Mouse (Mus musculus) thymus, postnatal 14 days (tissue): Measurements from ENCODE around the gene Kcnq2.

ENCODE experiments used
- DNase-seq: peaks from one replicate; pipeline ENCODE4 v3.0.0; 2021

Kcnq2 gene

DNA sequence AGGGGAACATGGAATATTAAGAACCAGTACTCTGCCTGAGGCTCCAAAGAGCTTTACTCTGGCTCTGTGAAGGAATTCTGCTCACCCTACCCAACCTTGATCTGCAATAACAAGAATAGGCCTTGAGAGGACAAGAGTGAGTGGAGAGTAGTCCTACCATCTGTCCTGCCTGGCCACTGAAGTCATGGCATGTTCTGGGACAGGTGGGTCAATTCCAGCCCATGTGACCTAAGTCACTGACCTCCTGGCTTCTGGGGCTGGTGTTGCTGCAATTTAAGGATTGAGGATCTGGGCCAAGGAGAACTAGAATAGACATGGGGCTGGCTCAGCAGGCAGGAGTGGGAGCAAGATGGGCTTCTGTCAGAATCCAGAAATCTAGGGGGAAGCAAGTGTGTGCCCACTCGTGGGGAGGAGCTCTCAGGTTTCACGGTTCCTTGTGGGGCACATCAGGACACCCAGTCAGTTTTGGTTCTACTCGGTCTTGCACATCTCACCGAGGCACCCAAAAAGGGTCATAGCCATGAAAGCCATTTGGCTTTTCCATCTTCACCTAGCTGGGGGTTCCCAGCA lies 12.0 kb upstream of the Kcnq2 start:
- no peak for DNase-seq

DNA sequence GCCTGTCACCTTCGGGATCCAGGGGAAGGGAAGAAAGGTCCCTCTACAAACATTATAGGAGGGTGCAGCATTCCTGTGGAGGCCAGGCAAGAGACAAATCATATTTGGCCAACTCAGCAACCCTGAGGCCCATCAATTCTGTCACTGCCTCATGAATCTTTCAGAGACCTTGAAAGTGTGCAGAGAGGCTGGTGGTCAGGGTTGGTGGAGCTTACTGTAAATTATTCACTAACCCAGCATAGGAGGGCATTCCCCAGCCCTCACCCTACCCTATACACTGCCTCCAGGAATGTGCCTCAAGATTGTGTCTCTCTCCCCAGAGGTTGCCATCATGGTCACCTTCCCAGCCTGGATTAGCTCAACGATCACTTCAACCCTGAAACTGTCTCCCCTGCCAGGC lies 9.6 kb upstream of the Kcnq2 start:
- no peak for DNase-seq

- no peak for DNase-seq
Measured at GRCm38 (mm10) chr2:181143509-181144276, 8.6 kb upstream of the Kcnq2 start.

- DNase-seq = no peak
Measured at GRCm38 (mm10) chr2:181142703-181143135, 7.6 kb upstream of the Kcnq2 start.

DNA sequence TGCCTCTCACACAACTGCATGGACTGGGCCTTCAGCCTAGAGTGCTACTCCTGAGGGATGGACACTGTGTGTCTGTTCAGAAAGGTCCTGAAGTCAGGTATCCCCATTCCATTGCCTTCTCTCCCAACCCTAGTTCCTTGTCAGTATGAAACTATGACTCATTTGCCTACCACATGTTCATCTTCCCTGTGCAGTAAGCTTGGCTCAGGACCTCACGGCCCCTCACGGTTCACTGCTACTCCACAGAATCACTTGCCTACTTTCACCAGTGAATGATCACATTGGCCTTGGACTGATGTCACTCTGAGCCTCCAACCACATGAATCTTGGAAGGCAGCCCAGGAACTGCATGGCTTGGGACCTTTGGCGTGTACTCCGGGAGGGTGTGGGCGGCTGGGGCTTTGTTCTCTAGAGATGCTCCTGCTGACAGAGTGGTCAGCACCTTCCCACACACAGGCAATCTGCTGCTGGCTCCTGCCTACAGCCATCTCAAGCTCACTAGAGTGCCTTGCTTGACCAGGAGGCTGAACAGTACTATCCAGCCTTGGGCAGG lies 4.6 kb upstream of the Kcnq2 start:
- DNase-seq = no peak

- no peak for DNase-seq
Measured at GRCm38 (mm10) chr2:181136934-181137333, 1.8 kb upstream of the Kcnq2 start.

- DNase-seq = no peak
Measured at GRCm38 (mm10) chr2:181135446-181135818, 332 bp upstream of the Kcnq2 start.

DNA sequence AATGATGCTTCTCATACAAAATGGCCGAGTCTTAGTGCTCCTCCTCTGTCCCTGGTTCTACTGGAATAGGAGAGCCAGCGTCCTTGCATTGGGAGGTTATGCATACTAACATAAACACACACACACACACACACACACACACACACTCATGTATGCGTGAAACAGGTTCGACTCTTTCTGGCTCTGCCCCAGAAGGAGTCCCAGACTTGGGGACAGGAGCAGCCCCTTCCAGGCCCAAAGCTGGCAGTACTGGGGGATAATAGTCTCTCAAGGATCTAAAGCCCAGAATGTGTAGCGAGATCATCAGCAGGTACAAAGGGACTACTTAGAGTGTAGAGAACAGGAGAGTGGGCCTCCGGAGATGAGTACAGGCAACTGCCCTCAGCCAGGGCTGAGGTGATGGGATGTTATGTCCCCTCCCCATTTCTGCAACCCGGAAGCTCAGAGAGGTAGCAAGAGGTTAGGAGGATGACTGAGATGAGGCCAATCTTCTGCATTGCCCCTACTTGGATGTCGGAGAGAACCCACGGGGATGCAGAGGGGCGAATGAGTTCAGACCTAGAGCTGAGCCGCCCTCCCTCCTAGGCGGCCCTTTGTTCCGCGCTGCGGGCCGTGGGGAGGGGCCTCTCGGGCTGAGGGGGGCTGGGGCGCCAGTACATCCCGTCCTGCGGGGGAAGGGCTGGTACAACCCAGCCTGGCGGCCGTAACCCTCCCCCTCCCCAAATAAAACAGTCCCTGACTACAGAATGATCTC lies 1.1 kb downstream of the Kcnq2 start:
- DNase-seq = no peak

- no peak for DNase-seq
Measured at GRCm38 (mm10) chr2:181130245-181130644, 4.9 kb downstream of the Kcnq2 start.

DNA sequence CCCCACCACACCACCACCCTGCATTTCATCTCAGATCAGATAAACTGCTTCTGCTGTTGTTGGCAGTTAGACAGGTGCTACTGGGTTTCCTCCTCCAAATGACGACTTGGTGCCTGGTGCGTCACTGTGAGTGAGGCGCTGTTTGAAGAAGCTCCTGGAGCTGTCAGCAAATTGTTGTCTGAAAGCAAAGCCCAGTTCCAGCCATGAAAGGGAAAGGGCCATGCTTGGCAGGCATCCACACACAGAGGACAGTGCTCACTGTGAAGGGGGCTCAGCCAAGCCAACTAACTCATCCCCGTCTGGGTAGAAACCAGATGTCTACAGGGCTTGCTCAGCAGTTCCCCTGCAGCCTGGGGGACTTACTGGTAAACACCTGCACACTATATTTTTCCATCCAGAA lies 6.1 kb downstream of the Kcnq2 start:
- DNase-seq = no peak

DNA sequence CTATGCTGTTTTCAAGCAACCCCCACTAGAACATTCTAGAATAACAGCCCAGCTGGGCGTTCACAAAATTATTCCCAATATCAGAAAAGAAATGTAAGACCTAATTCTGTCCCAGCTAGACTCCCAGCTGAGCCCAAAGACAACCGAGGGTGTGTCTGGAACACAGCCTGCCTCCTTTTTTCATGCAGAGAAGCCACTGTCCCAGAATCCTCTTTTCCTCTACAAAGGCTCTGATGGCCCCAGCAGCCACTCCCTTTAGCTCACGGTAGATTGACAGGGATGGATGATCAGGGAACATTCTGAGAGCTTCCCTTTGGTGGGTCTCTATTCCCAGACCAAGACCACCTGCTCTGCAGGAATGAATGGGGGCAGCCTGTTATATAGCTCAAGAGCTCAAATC lies 7.3 kb downstream of the Kcnq2 start:
- no peak for DNase-seq

DNA sequence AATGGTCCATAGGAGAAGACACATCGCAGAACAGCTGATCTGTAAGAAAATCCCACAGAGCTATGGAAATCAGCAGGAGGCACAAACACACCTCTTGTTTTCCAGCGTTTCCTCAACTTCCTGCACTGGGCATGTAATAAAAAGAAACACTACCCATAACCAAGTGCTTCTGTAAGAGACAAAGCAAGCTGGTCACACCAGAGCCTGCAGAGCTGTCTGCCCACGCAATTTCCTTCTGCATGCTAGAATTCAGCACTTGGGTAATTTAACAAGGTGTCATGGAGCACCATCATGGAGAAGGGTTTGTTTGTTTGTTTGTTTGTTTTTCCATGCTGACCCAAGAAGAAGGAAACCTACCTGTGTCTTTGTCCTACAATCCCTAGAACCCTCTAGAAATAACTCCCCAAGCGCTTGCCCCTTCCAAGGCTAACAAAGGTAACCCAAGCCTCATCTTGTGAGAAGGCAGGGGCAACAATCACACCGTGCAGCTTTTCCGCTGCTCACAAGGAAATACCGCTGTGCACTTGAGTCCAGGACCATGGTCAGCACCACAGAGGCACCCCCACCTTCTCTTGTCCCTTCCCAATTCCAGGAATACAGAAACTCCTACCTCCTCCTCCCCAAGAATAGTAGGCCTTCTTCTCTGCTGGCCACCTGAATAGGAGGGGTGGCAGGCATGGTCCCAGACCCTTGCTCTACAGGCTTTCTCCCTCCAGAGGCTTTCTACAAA lies 9.2 kb downstream of the Kcnq2 start:
- DNase-seq = no peak

- no peak for DNase-seq
Measured at GRCm38 (mm10) chr2:181122642-181123041, 12.5 kb downstream of the Kcnq2 start.

GRCm38 (mm10) chr2:181120922-181121449 lies 14.1 kb downstream of the Kcnq2 start:
- DNase-seq = no peak

DNA sequence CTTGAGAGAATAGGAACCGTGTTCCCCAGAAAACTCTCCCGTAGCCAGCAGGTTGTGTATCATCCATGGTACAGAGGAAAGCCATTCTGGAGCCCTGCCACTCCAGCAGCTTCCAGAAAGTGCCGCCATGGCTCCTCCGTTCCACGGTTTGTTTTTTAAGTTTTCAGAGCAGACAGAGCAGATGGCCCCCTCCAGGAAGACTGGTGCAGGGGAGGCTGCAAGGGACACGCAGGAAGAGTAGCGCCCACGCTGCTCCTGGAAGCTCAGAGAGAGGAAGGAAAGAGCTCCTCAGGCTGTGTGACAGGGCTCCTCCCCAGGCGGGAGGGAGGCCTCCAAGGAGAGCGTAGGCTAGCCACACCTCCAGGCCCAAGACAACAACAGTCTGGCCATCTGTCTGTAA lies 15.1 kb downstream of the Kcnq2 start:
- no peak for DNase-seq

DNA sequence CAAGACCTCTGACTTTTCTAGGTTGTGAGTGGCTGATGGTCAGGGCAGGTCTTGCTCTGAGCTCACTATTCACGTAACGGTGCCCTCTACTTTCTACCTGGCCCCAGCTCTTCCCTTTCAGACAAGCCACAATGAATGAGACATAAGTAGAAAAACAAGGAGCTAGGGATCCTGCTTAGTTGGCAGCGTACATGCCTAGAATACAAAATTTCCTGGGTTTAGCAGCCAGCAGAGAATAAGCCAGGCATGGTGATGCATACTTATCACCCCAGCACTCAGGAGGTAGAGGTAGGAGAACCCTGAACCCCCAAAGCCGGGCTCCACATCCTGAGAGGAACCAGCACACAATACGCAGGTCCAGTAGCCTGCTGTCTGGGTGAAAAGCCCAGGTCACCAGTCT lies 18.7 kb downstream of the Kcnq2 start:
- no peak for DNase-seq

DNA sequence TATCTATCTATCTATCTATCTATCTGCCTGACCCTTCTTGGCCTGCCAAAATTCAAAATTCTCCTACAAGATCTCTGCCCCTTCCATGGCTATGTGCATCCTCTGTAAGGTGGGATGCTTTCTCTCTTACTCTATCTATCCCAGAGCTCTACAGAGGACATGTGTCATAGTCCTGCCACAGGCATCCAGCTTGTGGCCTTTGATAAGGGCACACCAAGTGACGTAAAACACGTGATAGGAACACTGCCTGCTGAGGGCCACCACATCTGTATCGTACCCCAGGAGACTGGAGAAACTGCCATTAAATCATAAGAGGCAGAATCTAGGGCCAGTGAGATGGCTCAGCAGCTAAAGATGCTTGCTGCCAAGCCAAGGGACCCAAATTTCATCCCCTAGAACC lies 19.7 kb downstream of the Kcnq2 start:
- no peak for DNase-seq

- no peak for DNase-seq
Measured at GRCm38 (mm10) chr2:181113762-181114361, 21.2 kb downstream of the Kcnq2 start.

GRCm38 (mm10) chr2:181111665-181112064 lies 23.4 kb downstream of the Kcnq2 start:
- no peak for DNase-seq

DNA sequence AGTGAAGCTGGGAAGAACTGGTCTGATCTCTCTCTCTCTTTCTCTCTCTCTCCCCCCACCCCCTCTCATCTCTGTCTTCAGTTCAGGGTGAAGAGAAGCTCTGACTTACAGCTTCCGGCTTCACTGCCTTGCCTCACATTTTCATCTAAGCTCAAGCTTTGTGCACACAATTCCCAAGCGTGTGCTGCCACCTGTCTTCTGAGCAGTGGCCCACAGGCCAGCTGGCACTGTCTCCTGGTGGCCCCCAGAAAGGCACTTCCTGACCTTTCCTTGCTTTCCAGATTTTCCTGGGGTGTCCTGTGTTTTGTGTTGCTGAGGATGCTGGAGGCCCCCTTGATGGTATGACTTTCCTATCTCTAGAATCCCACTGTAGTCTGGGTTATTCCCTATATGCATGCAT lies 31.0 kb downstream of the Kcnq2 start:
- DNase-seq = no peak

DNA sequence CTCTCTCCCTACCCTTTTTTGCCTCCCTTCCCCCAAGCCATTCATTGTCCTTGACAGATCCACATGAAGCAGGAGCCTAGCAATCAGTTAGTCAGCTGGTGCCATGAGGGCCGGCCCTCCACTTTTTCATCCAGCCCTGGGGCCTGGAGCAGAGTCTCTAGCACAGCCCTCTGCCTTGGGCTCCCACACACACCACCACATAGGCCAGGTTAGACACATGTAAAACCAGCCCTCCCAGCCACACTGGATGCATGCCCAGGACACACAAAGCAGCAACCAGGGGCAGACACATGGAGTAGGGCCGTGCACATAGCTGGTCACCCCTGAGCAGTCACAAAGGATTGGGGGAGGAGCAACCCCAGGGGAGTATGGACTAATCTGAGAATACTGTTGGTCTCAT lies 32.9 kb downstream of the Kcnq2 start:
- no peak for DNase-seq

DNA sequence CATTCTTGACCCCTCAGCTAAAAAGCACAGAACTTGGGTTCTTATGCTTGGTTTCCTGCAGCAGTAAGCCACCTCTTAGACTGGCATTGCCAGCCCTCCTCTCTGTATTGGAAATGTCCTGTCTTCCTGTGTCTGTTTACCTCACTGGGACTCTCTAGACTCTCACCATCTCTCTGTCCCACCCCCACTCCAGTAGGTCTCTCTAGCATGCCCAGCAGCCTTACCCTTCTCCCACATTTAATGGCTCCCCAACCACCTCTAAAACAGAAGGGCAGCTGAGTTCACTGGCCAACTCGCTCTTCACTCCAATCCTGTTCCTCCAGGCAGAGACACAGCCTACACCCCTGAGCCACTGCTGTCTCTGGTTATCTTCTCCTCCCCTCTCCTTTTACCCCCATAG lies 33.5 kb downstream of the Kcnq2 start:
- DNase-seq = no peak

DNA sequence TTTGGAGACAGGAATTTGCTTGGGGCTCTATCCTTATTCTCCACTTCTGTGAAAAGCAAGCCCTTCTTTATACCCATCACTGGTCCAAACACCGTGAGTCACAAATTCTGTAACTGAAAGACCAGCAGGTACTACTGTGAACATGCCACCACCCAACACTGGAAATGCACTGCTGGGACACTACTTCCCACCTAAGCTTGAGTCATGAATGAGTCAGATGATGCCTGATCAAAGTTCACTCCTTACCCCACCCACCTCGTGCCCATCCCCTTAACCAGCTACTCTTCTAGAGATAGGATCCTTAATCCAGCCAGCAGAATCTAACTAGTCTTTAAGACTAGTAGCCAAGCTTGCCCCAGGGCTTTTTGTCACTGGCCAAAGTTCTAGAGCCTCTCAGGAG lies 35.0 kb downstream of the Kcnq2 start:
- no peak for DNase-seq
